Mouse (Mus musculus) retina, postnatal 1 day (tissue): ENCODE results near the gene Slain2.

Experiments used
- DNase-seq: peaks from one replicate; pipeline ENCODE4 v3.0.0-alpha.2; 2012

Gene Slain2

GRCm38 (mm10) chr5:72913648-72914557 lies at the start of gene Slain2:
Gene Slain2, plus strand, starts transcription at chr5:72914304.
- peak; percentile 98 for DNase-seq

- DNase-seq, result no peak
Observed at GRCm38 (mm10) chr5:72864654-72865178, 49.4 kb upstream of the Slain2 start.

- no peak for DNase-seq
Observed at GRCm38 (mm10) chr5:72866260-72866905, 47.7 kb upstream of the Slain2 start.

GRCm38 (mm10) chr5:72867036-72867672 lies 47.0 kb upstream of the Slain2 start:
- DNase-seq, result no peak

GRCm38 (mm10) chr5:72868091-72868875 lies 45.8 kb upstream of the Slain2 start, which contains the start of gene Tec:
Gene Tec, minus strand, starts transcription at chr5:72868483.
- peak; percentile 90 for DNase-seq

DNA sequence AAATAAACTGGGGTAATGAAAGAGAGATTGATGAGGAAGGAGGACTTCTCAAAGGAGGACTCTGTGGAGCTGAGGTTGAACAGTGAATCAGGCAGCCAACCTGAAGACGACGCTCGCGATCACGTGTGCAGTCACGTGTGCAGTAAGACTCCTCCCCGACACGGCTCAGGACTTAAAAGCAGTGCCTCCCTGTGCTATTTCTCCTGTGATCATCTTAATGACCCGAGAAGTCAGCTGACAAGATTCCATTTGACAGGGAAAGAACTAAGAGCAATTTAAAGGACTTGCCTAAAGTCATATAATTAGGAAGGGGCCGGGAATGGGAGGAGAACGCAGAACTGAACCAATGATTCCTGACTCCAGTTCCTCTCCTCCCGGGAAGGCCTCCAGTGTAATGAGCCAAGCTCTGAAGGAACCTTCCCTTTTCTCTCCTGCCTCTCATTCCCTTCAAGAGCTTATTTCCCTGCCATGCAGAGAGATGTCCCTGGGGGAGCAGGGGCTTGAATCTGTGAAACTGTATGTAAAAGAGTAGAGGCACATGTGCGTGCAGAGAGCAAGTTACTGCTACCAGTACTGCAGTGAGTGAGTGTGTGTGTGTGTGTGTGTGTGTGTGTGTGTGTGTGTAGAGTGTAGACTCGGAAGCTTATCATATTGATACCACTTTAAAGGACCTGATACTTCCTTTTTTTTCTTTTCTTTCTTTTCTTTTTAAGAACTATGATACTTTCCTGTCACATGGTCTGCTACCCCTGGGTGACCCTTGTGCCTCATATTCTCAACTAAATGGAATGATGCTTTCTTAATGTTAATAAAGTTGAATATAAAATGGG lies 44.1 kb upstream of the Slain2 start:
- peak; percentile 67 for DNase-seq

DNA sequence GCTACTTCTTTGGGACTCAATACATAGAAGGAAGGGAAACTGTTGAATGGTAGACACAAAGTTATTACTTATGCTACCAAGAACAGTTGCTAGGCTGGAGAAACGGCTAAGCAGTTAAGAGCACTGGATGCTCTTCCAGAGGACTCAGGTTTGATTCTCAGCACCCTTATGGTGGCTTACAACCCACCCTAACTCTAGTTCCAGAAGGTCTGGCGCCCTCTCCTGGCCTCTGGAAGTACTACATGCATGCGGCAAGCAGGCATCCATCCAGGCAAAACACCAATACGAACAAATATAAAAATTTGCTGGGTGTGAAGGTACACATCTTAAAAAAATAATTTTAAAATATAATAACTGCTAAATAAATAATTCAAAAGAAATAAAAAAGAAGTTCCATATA lies 43.0 kb upstream of the Slain2 start:
- no peak for DNase-seq

DNA sequence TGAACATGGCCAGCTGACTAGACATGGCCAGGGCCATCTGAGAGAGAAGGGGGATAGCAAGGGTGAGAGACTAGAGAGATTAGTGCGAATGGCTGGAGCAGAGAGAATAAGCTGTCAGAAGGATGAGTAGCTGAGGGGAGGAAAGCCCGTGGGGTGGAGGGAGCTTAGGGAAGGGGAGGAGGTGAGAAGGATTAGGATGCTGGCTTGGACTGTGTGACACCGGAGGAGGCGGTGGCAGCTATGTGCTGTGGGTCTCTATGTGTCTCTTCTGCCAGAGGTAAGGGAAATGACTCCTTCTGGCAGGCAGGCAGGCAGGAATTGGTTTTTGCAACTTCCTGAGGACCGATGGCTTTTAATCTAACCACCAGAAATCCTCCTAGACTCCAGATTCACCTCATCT lies 34.4 kb upstream of the Slain2 start:
- DNase-seq, result peak; percentile 61

DNA sequence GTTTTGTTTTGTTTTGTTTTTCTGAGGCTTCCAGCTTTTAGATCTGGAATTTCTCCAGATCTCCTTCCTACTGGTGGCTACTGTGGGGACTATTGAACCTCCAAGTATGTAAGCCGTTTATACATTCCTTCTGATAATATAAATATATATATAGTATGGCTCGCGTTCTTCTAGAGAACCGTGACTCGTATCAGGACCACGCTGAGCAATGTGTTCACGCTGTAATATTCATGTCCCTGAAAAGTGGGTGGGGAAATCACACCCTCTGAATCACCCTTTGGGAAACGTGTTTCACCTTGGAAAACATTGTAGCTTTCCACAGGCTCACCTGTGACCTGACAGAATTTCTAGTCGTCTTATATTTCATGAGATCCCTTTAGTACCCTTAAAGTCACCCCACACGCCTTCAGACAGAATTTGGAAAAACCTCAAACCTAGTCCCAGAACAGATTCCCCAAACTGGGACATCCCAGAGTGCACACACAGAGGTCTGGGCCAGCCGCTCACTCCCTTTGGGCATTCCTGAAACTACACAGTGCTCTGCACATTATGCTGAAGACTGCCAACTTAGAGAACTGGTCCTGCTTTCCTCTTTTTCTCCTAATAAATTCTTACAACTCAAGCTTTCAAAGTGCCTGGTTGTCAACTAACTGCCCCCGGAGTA lies 32.2 kb upstream of the Slain2 start:
- no peak for DNase-seq

GRCm38 (mm10) chr5:72882412-72882765 lies 31.7 kb upstream of the Slain2 start:
- no peak for DNase-seq

- no peak for DNase-seq
Observed at GRCm38 (mm10) chr5:72883706-72884105, 30.4 kb upstream of the Slain2 start.

GRCm38 (mm10) chr5:72886458-72887222 lies 27.5 kb upstream of the Slain2 start:
- no peak for DNase-seq

GRCm38 (mm10) chr5:72888260-72888659 lies 25.8 kb upstream of the Slain2 start:
- no peak for DNase-seq

- DNase-seq, result peak; percentile 71
Observed at GRCm38 (mm10) chr5:72891534-72891933, 22.6 kb upstream of the Slain2 start.

GRCm38 (mm10) chr5:72893987-72894386 lies 20.1 kb upstream of the Slain2 start:
- no peak for DNase-seq

DNA sequence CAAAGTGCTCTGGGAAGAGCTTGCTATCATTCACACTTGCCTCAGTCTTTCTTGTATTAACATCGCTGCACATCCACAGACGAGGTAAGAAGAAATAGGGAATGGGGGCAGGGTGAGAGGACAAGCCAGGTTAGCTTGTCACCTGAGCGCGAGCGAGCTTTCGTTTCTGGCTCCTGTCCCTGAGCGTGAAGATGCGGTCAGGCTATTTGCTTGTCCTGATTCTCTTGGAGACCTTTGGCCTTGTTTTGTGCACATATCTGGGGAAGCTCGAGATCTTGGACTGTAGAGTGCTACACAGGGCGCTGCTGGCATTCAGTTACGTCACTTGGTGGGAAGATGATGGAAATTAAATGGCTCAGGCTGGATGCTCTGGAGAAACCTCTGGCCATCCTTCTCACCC lies 18.8 kb upstream of the Slain2 start:
- DNase-seq, result no peak

DNA sequence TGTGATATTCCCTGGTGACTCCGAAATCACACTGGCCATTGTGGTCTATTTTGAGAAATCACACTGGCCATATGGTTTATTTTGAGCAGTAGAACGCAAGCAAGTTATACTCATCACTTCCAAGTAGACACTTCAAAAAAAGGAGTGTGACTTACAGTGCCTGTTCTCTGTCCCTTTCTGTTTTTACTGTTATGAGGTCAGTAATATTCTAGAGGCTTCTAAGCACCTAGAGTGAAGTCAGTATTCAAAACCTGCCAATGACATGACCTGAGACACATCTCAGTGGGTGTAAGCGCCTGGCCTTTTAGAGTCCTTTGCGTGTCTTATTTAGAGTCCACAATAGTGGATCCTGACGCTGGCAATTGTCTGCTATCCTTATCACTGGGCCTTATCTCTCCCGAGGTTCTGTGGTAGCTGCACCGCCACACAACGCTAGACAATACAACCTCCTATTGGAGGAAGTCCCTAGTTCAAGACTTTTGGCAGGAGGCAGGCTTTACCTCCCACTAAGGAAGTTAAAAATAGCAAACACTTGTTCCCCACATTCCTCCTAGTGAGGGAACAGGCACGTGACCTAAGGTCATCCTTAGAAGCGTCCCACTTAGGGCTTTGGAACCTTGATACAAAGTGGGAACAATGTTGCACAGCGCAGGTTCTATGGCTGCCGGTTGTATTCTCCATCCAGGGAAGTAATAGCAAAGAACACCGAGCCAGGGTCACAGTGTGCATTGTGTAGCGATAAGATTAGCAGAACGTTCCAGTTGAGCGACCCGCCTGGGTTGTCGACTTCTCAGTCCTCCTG lies 17.4 kb upstream of the Slain2 start:
- no peak for DNase-seq

- DNase-seq, result no peak
Observed at GRCm38 (mm10) chr5:72897998-72898397, 16.1 kb upstream of the Slain2 start.

DNA sequence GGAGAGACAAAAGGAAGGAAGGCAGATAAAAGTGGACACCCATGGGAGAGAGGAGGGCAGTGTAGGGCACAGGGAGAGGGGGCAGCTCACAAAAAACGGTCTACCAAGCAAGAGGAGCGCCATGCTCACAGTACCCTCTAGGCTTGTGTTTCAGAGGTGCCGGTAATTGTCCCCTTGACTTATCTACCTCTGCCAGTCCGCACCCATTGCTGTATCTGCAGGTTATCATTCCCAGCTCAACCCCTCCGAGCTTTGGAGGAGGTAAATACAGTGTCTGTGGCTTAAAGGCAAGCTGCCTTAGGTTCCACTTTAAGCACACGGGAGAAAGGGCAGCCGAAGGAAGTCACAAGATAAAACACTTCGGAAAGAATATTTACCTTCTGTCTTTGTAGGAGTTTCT lies 14.8 kb upstream of the Slain2 start:
- DNase-seq, result no peak
